ENCODE assay signal across 22 mouse cellular contexts in the genomic region with DNA sequence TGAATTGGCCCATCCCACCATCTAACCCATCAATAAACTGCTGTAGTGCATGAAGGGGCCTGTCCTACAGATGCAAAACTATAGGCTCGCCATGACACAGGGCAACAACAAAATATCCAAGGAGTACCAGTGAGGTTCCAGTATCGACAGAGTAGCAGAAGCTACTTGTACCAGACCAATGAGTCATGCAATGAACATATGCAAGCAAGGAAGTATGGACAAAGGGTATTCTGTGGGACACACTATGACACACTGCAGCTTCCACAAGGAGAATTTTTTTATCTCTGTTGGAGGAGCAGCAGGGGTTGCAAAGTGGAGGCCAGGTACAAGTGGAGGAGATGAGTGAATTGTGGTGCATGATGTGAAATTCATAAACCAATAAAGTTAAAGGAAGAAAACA.
"Had no signal": no experiment of that assay in that cellular context is flagged by ENCODE, and none has a peak within 500 bp of the region (broad histone marks: within the 10 kb centered on the region; RNA-seq: fewer than 3 reads in every experiment).

No protein-coding gene starts in this region.

- H3K36me3 ChIP-seq: lung, embryonic 15.5 days; midbrain, embryonic 12.5 days; neural tube, embryonic 13.5 days; neural tube, embryonic 15.5 days had no signal

- H3K4me1 ChIP-seq: lung, embryonic 15.5 days had no signal

- H3K9me3 ChIP-seq: lung, embryonic 15.5 days; megakaryocyte, embryonic 14.5 days; midbrain, embryonic 12.5 days; neural tube, embryonic 13.5 days; neural tube, embryonic 15.5 days had no signal

- ATAC-seq: lung, postnatal 0 days; midbrain, embryonic 16.5 days had no signal

- H3K27ac ChIP-seq: liver, embryonic 14.5 days; lung, embryonic 15.5 days; macrophage; midbrain, embryonic 12.5 days; neural tube, embryonic 13.5 days; neural tube, embryonic 15.5 days had no signal

- H3K4me2 ChIP-seq: lung, embryonic 15.5 days; midbrain, embryonic 12.5 days; neural tube, embryonic 13.5 days; neural tube, embryonic 15.5 days had no signal

- H3K4me3 ChIP-seq: lung, embryonic 15.5 days; midbrain, embryonic 12.5 days; myocyte; neural tube, embryonic 13.5 days; neural tube, embryonic 15.5 days had no signal

- H3K27me3 ChIP-seq: lung, embryonic 15.5 days; megakaryocyte, embryonic 14.5 days; midbrain, embryonic 12.5 days; neural tube, embryonic 13.5 days; neural tube, embryonic 15.5 days had no signal

- DNase-seq: lung, adult 18-20 months; lung, postnatal 14 days; lung, postnatal 36 days; midbrain, embryonic 14.5 days; retina, postnatal 1 day; right cerebral cortex, adult 18-20 months; right cerebral cortex, postnatal 25 days; right cerebral cortex, postnatal 4 days; spleen, adult 18-20 months; thymus, adult 18-20 months; thymus, postnatal 14 days; thymus, postnatal 36 days had no signal

- H3K9ac ChIP-seq: liver, embryonic 14.5 days; lung, embryonic 15.5 days; midbrain, embryonic 12.5 days; neural tube, embryonic 13.5 days; neural tube, embryonic 15.5 days had no signal
